Mouse (Mus musculus): ENCODE results near the gene Lamb3.

DNA sequence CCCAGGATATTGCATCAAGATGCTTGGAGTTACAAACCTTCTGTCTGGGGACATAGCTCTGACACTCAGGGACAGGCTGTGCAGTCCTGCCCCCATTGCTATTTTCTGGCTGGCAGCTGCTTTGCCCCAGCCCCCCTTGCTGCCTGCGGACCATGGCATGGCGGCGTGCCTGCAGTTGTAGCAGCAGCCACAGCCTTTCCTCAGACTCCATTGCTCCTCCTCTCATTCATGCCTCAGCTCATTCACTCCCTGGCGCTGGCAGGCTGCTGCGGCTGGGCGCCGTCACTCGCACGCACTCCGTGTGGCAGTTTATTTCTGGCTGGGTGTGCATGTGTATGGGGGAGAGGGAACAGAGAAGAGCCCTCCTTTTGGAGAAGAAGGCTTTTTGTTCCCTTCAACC lies 160.6 kb downstream of the Lamb3 start:
- TF ChIP-seq CTCF (IDR thresholded peaks at IDR 0.05; ENCODE audit: low read depth, low read length) (no peak), POLR2A (IDR thresholded peaks at IDR 0.05; ENCODE audit: extremely low read depth, insufficient read depth, low read length) (no peak)

Data from liver, adult 2 months (tissue).